Mouse (Mus musculus): ENCODE measurements at regions not wholly inside any gene's neighbourhood (a gene's known extent, or its start where the extent isn't known, plus 50 kb on each side); places are given as distances from the start of the nearest gene placed in this dataset.

GRCm38 (mm10) chr8:125342521-125342920 is 227.1 kb downstream of the Sipa1l2 start:
- no peak for TF ChIP-seq POLR2A (IDR thresholded peaks at IDR 0.05; ENCODE audit: control insufficient read depth, low read depth, low read length)
- TF ChIP-seq CTCF (IDR thresholded peaks at IDR 0.05; ENCODE audit: control insufficient read depth, insufficient read depth, insufficient replicate concordance, low read depth, low read length): no peak

Measured in testis, adult 2 months (tissue).